Mouse (Mus musculus) heart, embryonic 11.5 days (tissue): Measurements from ENCODE around the gene Xpo5. TPM values are rescaled to one million over a fixed set of nuclear protein-coding genes. Genes with fewer than 3 reads are reported as not detected.

ENCODE experiments used
- ATAC-seq: fragments of 200-750 bp; cut with Nextera tagmentation; replicated peaks from 2 replicates; pipeline ENCODE4 v1.8.0; 2017; ENCODE audit warnings: moderate library complexity; ENCODE audit not compliant: insufficient number of reproducible peaks, low FRiP score, low TSS enrichment
- H3K27ac ChIP-seq: fragments of 300-500 bp; sonication (generic); 2 replicates; pipeline ENCODE4 v1.5.1; 2014; ENCODE audit warnings: mild to moderate bottlenecking, low read depth, low read length
- H3K27me3 ChIP-seq: fragments of 300-500 bp; sonication (generic); 2 replicates; pipeline ENCODE4 v1.6.1; 2014; ENCODE audit warnings: mild to moderate bottlenecking, low read length, mixed read lengths; ENCODE audit not compliant: control insufficient read depth, insufficient read depth
- H3K36me3 ChIP-seq: fragments of 300-500 bp; sonication (generic); 2 replicates; pipeline ENCODE4 v1.6.1; 2014; ENCODE audit warnings: mild to moderate bottlenecking, low read length, moderate library complexity, mixed read lengths; ENCODE audit not compliant: control insufficient read depth, insufficient read depth
- H3K4me1 ChIP-seq: fragments of 300-500 bp; sonication (generic); 2 replicates; pipeline ENCODE4 v1.6.1; 2014; ENCODE audit warnings: low read length; ENCODE audit not compliant: control insufficient read depth, insufficient read depth
- H3K4me2 ChIP-seq: fragments of 300-500 bp; sonication (generic); 2 replicates; pipeline ENCODE4 v1.6.1; 2014; ENCODE audit warnings: mild to moderate bottlenecking, moderate library complexity
- H3K4me3 ChIP-seq: fragments of 300-500 bp; sonication (generic); 2 replicates; pipeline ENCODE4 v1.5.1; 2014; ENCODE audit warnings: low read depth, low read length
- H3K9ac ChIP-seq: fragments of 300-500 bp; sonication (generic); 2 replicates; pipeline ENCODE4 v1.6.1; 2014; ENCODE audit warnings: mild to moderate bottlenecking, low read depth, low read length, moderate library complexity
- H3K9me3 ChIP-seq: fragments of 300-500 bp; sonication (generic); replicated peaks from 2 replicates; pipeline ENCODE4 v1.6.1; 2016; ENCODE audit warnings: low read length; ENCODE audit not compliant: control insufficient read depth
- WGBS: fragments of 180-500 bp; shearing (Covaris S2); extraction: QIAGEN DNeasy Blood & Tissue Kit; methylation state at CpG from one replicate; pipeline ENCODE4 v1.1.7; 2014; ENCODE audit not compliant: insufficient replicate concordance; 5-methylcytosine and 5-hydroxymethylcytosine counted together
- polyA plus RNA-seq: library from polyadenylated mRNA; unstranded; fragments of >200 nt; fragmentation: Nextera tagmentation; extraction: Ambion mirVana; gene quantifications from 2 replicates; pipeline ENCODE4 v1.2.1, GENCODE M21; 2014

Xpo5 gene
- polyA plus RNA-seq, 1 experiment from 2014 or later, result 32.3 TPM

DNA sequence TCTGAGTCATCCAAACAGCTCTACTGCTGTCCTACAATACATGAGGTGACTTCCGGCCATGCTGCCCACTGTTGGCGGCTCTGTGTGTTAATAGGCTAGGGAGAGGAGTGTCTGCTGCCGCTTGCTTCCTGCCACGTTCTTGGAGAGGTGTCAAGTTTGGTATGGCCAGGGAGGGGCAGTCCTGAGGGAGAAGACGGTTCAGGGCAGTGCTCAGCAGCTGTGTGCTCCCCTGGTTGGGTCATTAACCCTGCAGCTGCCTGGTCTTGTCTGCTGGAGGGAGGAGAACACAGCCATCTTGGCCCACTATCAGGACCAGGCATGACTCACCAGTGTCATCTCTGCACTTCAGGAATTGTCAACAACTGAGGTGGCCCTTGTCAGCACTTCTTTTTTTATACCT lies 34.3 kb upstream of the Xpo5 start:
- no peak overlapping the region; the same call in 1 of the 2 replicates for H3K4me2 ChIP-seq
- H3K27ac ChIP-seq, result no peak overlapping the region
- H3K9me3 ChIP-seq, result no peaks in the 10 kb centered on the region
- H3K9ac ChIP-seq, result no peak overlapping the region
- H3K27me3 ChIP-seq, result no peaks in the 10 kb centered on the region
- peaks cover 44% of the 10 kb centered on the region for H3K36me3 ChIP-seq
- WGBS, result 56% methylated on average over 5 of the region's 5 CpGs
- no peak overlapping the region for H3K4me3 ChIP-seq
- ATAC-seq, result peak; percentile 65
- H3K4me1 ChIP-seq, result peaks cover 5% of the 10 kb centered on the region; the same call in 1 of the 2 replicates

GRCm38 (mm10) chr17:46168768-46169167 lies 33.8 kb upstream of the Xpo5 start:
- no peak for ATAC-seq
- WGBS, result 78% methylated on average over 5 of the region's 5 CpGs
- H3K27ac ChIP-seq, result no peak overlapping the region

GRCm38 (mm10) chr17:46170538-46170937 lies 32.0 kb upstream of the Xpo5 start:
- Histone ChIP-seq H3K4me3 (no peak overlapping the region), H3K9me3 (no peaks in the 10 kb centered on the region), H3K4me2 (no peak overlapping the region), H3K9ac (no peak overlapping the region), H3K27me3 (no peaks in the 10 kb centered on the region), H3K27ac (no peak overlapping the region), H3K4me1 (peaks cover 5% of the 10 kb centered on the region; the same call in 1 of the 2 replicates), H3K36me3 (peaks cover 32% of the 10 kb centered on the region)
- ATAC-seq, result 0 out of 2 replicates have a peak, but pooled peaks have one; percentile 10
- WGBS, result 70% methylated on average over 3 of the region's 3 CpGs

More at GRCm38 (mm10) chr17:46168768-46169167, 33.8 kb upstream of the Xpo5 start:
- Histone ChIP-seq H3K4me3 (no peak overlapping the region), H3K9me3 (no peaks in the 10 kb centered on the region), H3K36me3 (peaks cover 44% of the 10 kb centered on the region), H3K9ac (no peak overlapping the region), H3K4me2 (no peak overlapping the region), H3K4me1 (peaks cover 5% of the 10 kb centered on the region; the same call in 1 of the 2 replicates), H3K27me3 (no peaks in the 10 kb centered on the region)

DNA sequence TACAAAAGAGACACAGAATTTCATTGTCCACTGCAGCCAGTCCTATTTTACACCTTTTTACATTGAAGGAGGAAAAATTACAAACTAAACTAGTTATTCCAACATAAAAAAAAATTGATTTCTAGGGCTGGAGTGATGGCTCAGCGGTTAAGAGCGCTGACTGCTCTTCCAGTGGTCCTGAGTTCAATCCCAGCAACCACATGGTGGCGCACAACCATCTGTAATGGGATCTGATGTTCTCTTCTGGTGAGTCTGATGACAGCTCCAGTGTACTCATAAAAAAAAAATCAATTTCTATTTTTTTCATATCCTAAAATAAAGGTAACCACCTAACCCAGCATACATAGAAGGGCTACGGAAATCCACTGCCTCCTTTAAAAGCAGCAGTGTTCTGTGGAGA lies 20.3 kb upstream of the Xpo5 start:
- Histone ChIP-seq H3K4me3 (no peak overlapping the region), H3K36me3 (peaks cover 39% of the 10 kb centered on the region), H3K9ac (no peak overlapping the region), H3K4me1 (no peaks in the 10 kb centered on the region), H3K4me2 (no peak overlapping the region), H3K27ac (no peak overlapping the region), H3K9me3 (no peaks in the 10 kb centered on the region), H3K27me3 (no peaks in the 10 kb centered on the region)
- ATAC-seq, result no peak
- 88% methylated on average over 4 of the region's 4 CpGs for WGBS

DNA sequence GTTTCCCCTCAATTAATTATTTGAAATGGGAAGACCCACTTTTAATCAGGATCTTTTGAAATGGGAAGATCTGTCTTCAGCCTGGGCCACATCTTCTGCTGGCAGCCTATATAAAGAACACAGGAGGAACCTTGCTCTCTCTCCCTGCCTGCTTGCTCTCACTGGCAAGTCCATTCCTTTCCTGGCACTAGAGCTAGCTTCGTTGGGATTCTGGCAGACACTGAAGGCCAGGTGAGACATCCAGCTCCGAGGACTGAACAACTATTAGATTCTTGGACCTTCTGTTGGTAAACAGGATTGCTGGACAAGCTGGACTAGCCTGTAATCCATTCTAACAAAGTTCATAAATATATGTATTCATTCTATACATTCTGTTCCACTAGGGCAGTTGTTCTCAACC lies 13.8 kb upstream of the Xpo5 start:
- WGBS, result 82% methylated on average over 2 of the region's 2 CpGs
- no peaks in the 10 kb centered on the region for H3K9me3 ChIP-seq
- H3K27ac ChIP-seq, result no peak overlapping the region
- H3K4me3 ChIP-seq, result no peak overlapping the region
- H3K36me3 ChIP-seq, result peaks cover 36% of the 10 kb centered on the region
- H3K9ac ChIP-seq, result no peak overlapping the region
- no peaks in the 10 kb centered on the region for H3K4me1 ChIP-seq
- H3K4me2 ChIP-seq, result no peak overlapping the region
- H3K27me3 ChIP-seq, result no peaks in the 10 kb centered on the region
- no peak for ATAC-seq

GRCm38 (mm10) chr17:46201151-46201550 lies 1.4 kb upstream of the Xpo5 start:
- H3K9ac ChIP-seq, result no peak overlapping the region
- H3K27ac ChIP-seq, result no peak overlapping the region
- no peaks in the 10 kb centered on the region for H3K9me3 ChIP-seq
- peak overlapping the region; percentile 63 for H3K4me3 ChIP-seq
- ATAC-seq, result no peak
- WGBS, result 67% methylated on average over 6 of the region's 6 CpGs
- no peaks in the 10 kb centered on the region for H3K27me3 ChIP-seq
- peaks cover 17% of the 10 kb centered on the region for H3K4me1 ChIP-seq
- H3K36me3 ChIP-seq, result peaks cover 17% of the 10 kb centered on the region; the same call in 1 of the 2 replicates
- peak overlapping the region; percentile 92 for H3K4me2 ChIP-seq

- Histone ChIP-seq H3K4me2 (peak overlapping the region; percentile 92), H3K4me3 (peak overlapping the region; percentile 63), H3K27me3 (no peaks in the 10 kb centered on the region), H3K4me1 (peaks cover 17% of the 10 kb centered on the region), H3K9me3 (no peaks in the 10 kb centered on the region), H3K36me3 (peaks cover 19% of the 10 kb centered on the region), H3K27ac (peak overlapping the region; percentile 85), H3K9ac (peak overlapping the region; percentile 90)
- no peak for ATAC-seq
- WGBS, result under 1% methylated on average over 20 of the region's 20 CpGs
These were observed 496 bp downstream of the Xpo5 start for GRCm38 (mm10) chr17:46203078-46203477.

DNA sequence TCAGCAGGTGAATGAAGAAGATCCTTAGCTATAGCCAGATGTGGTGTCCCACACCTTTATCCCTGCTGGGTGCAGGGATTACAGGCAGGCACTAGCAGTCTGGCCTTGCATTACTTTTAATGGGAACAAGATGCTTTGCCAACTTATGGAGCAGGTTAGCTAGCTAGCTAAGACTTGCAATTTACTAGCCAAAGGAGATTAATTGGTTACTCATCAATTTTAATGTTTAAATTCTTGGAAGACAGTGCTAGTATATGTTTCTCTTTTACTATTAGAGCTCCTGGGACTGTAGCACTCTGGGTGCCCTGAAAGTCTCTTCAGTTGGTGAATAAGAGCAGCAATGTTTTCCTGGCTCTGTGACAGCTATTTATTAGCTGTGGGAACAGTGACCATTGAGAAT lies 4.1 kb downstream of the Xpo5 start:
- no peak for ATAC-seq
- H3K4me3 ChIP-seq, result no peak overlapping the region
- H3K9me3 ChIP-seq, result no peaks in the 10 kb centered on the region
- H3K36me3 ChIP-seq, result peaks cover 31% of the 10 kb centered on the region
- H3K27ac ChIP-seq, result no peak overlapping the region
- H3K27me3 ChIP-seq, result no peaks in the 10 kb centered on the region
- H3K9ac ChIP-seq, result no peak overlapping the region
- H3K4me1 ChIP-seq, result peaks cover 12% of the 10 kb centered on the region
- no peak overlapping the region for H3K4me2 ChIP-seq

GRCm38 (mm10) chr17:46210550-46210949 lies 8.0 kb downstream of the Xpo5 start:
- 91% methylated on average over 3 of the region's 3 CpGs for WGBS
- no peaks in the 10 kb centered on the region for H3K27me3 ChIP-seq
- no peak overlapping the region for H3K9ac ChIP-seq
- no peak overlapping the region for H3K27ac ChIP-seq
- H3K4me1 ChIP-seq, result no peaks in the 10 kb centered on the region
- ATAC-seq, result no peak
- H3K4me3 ChIP-seq, result no peak overlapping the region
- H3K9me3 ChIP-seq, result no peaks in the 10 kb centered on the region
- H3K36me3 ChIP-seq, result peaks cover 49% of the 10 kb centered on the region
- H3K4me2 ChIP-seq, result no peak overlapping the region
